Mouse (Mus musculus): ENCODE results near the gene Dnajc21.
"Not testable (repeated sequence)": the region's sequence is repeated elsewhere in the genome, so short reads cannot be mapped to it uniquely, and the experiment has no call there.

Gene Dnajc21

DNA sequence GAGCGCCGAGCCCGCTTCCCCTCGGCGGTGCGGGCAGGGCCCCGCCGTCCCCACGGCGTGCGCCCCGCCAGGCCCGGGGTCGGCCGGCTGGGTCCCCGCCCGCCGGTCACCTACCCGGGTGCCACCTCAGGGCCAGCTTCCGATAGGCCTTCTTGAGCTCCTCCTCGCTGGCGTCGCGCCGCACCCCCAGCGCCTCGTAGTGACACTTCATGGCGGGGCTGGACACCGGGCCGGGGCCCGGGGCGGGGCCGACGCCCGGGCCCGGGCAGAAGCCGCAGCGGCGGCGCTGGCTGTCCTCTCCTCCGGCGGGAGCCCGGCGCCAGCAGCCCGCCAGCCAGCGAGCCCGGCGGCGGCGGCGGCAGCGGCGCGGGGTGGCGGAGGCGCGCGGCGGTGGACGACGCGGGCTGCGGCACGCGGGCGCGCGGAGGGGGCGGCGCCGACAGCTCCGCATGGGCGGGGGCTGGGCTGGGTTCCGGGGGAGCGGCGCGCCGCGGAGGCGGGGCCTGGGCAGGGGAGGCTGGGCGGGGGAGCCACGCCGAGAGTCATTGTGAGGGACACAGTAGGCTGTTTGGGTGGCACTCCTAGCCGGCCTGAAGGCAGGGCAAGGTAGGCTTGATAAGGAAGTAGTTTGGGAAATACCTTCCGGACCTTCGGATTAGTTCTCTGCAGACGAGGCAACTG, at the start of gene Dnajc21:
Gene Dnajc21 (minus strand): TSS at position 366 of the 681 bp plus-strand sequence.
- DNase-seq (ENCODE audit: low read depth, low spot score), result peak; percentile 85

DNA sequence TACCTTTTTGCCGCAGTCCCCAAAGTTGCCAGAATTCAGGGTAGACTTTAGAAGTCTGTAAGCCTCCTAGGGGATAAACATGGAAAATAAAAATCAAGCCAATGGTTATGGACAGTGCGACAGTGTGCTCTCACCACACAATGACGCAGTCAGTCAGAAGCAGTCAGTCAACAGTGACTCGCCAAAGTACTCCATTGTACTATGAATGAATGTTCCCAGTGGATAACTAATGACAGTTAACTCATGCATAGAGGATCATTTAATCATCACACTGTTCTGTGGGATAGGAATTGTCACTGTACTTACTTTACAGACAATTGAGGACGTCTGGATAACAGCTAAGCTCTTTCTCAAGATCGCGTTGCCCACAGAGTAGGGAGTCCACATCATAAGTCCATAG, 44.9 kb upstream of the Dnajc21 start:
- no peak for DNase-seq (ENCODE audit: low read depth, low spot score)

DNA sequence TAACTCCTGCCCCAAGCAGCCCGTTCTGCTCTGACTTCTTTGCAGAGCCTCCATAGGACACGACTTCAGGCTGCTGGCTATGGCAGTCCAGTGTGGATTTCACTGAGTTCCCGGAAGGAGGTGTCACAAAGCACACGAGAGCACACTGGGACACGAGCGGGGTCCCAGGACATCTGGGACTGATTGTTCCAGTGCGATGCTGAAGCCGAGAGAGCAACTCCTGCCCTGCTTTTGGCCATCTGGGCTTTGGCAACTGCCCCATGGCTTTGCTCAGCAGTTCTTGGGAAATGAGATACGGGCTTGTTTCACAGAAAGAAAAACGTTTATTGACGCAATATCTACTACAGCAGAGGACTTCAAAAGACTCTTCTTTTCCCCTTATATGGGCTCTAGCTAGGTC, 35.8 kb upstream of the Dnajc21 start:
- no peak for DNase-seq (ENCODE audit: low read depth, low spot score)

DNA sequence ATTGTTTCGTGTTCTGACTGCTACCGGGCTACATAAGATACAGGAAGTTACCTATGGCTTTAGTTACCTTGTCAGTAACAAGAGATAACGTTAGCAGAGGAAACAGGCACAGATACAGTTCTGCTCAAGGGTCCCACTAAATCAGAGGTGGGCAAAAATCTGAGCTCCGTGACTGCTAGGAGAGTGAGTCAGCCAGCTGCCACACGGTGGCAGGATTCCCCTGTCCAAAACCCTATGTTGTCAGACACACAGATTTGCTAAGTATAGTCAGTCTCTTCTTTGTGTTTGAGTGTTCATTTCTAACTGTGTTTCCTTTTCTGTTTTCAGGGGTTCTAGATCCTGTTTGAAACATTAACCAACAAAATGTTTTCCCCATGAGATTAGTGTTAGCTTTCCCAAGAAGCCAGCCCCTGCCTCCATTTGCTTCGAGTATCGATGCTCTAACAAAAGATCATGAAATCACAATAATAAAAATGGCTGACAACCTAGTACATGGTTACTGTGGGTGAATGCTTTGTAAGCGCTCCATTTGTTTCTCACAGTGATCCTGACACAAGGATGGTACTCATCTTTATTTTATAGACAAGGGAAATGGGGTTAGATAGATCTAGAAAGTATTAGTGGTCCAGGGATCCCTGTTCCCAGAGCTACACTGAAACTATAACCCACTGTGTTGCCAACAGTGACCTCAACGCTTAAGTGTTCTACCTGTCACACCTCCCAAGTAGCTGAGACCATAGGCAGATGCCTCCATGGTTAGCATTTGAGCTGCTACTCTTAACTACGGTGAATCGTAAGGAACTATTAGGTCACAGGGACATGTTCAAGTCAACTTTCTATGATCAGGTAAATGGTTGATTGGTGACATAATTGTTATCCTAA, 30.8 kb upstream of the Dnajc21 start:
- peak; percentile 51 for DNase-seq (ENCODE audit: low read depth, low spot score)

DNA sequence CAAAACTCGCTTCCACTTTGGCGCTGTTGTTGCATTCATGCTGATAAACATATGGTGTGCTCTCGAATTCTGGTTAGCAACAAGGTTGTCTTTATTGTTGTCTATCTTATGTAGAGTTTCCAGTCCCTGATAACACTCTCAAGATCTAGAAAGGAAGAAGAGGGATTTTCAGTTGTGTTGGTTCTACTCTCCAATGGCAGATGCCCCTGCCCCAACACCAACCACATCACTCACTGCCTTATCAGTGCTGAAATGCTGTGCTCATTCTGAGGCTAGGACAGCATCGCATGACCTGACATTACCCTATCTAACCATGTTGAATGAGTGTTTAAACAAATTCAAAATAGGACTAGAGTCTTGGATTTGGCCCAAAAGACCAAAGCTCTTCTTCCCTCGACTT, 29.7 kb upstream of the Dnajc21 start:
- DNase-seq (ENCODE audit: low read depth, low spot score), result no peak

DNA sequence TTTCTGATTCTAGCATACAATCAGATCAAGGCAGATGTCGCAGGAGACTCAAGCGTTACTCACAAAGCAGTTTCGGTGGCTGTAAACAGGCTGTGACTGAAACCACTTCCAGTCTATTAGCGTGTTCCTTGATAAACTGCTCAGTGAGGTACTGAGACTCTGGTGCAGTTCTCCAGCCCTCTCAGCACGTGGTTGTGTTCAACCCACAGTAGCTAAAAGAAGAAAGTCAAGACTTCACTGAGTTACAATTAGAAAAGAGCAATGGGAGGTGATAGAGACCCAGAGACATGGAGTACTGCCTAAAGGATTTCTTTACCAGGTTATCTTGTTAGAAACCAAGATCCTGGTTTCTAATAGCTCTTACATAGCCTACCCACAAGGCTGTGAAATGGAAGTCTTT, 29.3 kb upstream of the Dnajc21 start:
- DNase-seq (ENCODE audit: low read depth, low spot score), result no peak

DNA sequence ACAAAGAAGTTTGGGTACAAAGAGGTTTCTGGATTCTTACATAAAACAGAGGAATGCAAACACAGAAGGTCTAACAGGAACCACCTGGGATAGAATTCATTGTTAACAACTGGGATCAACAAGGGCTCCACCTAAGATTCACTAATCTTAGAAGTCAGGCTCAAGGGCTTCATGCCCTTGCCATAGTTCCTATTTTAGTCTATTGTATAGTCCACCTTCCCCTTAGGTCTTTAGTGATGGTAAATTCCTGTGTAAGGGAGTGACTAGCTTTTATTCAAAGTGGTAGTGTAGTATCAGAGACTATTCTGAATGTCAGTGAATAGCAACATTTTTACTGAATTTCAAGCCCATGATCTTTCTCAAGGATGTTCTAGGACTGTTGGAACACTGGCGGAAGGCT, 26.4 kb upstream of the Dnajc21 start:
- DNase-seq (ENCODE audit: low read depth, low spot score), result not testable (repeated sequence)

DNA sequence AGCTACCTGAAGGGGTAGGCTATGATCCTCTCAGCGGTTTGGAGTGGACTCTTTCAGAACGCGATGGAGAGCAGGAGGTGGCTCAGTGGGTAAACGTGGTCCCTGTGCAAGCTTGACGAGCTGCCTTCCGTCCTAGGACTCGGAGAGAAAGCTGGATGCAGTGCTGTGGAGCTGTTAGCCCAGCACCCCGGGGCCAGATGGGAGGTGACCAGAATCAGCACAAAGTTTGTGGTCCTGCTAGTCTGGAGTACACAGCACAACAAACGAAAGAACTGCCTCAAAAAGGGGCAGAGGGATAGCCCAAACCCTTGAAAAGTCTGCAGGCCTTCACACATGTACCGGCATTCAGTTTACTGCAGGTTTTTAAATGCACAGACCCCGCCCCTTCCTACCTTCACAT, 25.6 kb upstream of the Dnajc21 start:
- no peak for DNase-seq (ENCODE audit: low read depth, low spot score)

DNA sequence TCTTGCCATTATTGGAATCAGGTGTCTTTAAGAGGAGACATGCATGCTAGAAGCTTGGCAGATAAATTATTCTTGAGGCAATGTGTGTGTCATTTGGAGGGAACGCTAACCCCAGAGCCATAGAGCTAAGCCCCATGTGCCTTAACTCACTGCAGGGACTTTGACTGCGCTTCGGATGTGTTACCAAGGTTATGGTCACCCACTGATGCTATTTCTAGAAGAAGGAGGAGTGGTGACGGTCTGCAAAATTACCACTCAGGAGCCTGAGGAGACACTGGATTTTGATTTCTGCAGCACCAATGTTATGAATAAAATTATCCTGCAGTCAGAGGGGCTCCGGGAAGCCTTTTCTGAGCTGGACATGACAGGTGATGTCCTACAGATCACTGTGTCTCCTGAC, 19.8 kb upstream of the Dnajc21 start:
- no peak for DNase-seq (ENCODE audit: low read depth, low spot score)

DNA sequence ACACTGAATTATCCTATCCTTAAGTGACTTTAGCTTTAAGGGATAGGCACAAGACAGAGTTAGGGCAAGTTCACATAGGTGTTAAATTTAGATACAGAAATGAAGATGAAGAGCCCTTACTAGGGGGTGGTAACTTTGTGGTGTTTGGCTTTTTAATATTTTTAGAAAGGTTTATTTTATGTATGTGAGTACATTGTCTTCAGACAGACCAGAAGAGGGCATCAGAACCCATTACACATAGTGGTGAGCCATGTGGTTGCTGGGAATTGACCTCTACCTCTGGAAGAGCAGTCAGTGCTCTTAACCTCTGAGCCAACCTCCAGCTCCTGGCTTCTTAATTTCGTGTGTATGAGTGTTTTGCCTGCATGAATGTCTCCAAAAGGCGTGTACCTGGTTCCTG, 16.9 kb upstream of the Dnajc21 start:
- peak; percentile 64 for DNase-seq (ENCODE audit: low read depth, low spot score)

DNA sequence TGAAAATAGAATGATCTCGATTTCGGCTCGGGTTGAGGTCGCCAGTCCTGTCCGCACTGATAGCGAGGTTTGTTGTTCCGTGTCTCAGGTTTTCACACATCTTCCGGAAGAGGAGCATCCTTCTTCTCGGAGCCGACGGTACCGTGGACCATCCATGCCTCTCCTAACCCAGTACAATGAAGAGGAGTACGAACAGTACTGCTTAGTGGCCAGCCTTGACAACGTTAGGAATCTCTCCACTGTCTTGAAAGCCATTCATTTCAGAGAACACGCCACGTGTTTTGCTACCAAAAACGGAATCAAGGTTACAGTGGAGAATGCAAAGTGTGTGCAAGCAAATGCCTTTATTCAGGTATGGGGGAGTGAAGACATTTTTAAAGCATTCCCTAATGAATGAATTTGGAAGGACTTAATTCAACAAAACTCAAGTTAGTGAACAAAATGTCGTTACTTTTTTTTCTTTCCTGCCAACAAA, 16.1 kb upstream of the Dnajc21 start:
- DNase-seq (ENCODE audit: low read depth, low spot score), result no peak

DNA sequence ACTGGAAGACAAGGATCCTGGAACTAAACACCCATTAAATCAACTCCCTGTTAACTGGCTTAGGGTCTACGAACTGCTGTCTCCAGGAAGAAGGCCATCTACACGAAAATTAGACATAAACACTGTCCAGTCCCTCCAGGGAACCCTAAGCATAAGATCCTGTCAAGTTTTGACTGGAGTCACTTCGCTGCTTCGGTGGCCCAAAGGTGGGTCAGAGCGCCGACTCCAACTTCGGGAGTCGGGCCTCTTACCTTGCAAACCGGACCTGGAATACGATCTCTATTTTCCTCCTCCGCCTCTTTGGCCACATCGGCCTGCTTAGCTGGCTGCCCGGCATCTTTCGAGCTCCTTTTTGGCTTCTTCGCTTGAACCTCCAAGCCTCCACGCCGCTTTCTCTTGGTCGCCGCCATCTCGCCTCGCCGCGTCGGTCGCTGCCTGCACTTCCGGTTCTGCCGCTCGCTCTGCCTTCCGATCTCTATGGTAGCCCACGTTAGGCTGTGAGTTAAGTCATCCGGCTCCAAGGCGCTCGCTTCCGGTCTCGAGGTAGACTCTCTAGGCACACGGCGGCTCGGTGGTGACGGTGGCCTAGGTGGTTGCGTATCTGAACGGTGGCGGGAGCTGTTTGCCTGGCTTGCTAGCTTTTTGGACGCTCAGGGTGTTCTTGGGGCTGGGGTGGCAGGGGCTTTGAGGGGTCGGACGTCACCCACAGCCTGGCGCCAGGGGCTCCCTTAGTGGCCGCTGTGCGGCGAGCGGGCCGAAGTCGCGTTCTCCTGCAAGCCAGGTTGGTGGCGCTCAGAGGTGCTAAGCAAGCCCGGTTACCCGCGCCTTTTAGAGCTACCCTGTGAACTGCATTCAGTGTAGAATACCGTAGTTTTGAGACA, 15.4 kb upstream of the Dnajc21 start, which contains the start of the genes Brix1 and Rad1:
Gene Brix1 (minus strand): TSS at position 464 of the 881 bp plus-strand sequence.
Gene Rad1 (plus strand): TSS at position 535 of the 881 bp plus-strand sequence.
- DNase-seq (ENCODE audit: low read depth, low spot score), result peak; percentile 95

DNA sequence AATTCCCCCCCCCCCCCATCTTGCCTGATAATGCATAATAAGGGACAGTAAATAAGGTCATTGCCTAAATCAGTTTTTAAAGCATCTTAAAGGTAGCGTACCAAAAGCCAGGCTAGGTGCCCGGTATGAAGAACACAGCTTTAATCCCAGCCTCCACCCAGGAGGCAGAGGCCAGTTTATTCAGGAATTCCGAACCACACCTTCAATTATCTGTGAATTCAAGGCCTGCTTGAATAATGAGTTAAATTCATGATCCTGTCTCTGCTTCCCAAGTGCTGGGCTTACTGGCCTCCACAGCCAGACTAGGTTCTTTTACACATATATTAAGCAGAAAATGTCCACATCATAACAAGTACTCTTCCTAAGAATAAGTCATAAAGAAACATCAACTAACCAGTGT, 625 bp upstream of the Dnajc21 start:
- peak; percentile 25 for DNase-seq (ENCODE audit: low read depth, low spot score)

DNA sequence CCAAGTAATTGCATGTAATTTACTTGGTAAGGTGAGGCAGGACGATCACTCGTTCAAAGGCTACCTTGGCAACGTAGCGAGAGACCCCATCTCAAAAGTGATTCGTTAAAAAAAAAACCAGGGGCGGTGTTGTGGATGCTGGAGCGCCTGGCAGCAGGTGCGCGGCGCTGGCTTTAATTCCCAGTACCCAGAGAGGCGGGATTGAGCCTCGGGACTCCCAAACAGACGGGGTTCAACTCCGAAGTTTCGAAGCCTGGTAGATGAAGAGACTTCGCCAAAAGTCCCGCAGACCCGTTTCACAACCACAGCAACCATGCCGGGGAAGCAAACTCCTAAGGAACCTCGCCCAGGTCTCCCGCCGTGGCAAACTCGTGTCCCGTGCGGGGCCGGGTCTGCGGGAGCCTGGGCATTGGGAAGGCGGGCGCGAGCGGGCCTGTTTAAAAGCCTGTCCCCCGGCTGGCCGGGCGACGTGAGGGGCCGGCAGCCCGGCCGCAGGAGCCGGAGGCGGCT, 620 bp downstream of the Dnajc21 start:
- peak; percentile 46 for DNase-seq (ENCODE audit: low read depth, low spot score)

DNA sequence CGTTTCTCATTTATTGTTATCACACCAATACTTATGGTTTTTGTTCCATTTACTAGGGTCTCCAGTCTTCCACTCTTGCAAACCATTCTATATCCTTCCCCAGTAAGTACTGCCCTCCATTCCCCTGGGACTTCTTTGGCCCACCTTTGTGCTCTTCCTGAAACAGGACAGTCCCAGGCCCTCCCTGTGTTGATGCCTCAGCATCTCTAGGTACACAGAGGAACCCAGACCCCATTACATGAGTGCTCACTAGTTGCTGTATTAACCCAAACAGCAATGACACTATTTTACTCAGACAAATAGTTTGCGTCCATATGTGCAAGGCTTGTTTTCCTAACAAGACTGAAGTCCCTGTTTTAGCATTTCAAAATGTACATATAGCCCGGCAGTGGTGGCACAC, 1.6 kb downstream of the Dnajc21 start:
- DNase-seq (ENCODE audit: low read depth, low spot score), result no peak

DNA sequence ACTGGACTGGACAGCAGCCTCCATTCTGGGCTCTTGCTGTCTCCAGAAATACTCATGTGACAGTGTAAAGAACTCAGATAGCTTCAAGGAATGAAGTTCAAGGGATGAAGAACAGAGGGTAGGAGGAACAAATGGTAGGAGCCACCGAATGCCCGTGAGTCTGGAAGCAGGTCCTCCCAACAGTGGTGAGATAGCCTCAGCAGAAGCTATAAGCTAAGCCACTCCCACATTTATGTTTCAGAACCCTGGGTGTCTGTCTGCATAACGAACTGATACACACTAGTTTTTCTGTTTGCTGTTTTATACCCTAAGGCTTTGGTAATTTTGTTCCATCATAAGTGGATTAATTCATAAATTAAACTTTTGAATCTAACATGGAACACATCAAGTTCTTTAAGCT, 5.6 kb downstream of the Dnajc21 start:
- no peak for DNase-seq (ENCODE audit: low read depth, low spot score)

DNA sequence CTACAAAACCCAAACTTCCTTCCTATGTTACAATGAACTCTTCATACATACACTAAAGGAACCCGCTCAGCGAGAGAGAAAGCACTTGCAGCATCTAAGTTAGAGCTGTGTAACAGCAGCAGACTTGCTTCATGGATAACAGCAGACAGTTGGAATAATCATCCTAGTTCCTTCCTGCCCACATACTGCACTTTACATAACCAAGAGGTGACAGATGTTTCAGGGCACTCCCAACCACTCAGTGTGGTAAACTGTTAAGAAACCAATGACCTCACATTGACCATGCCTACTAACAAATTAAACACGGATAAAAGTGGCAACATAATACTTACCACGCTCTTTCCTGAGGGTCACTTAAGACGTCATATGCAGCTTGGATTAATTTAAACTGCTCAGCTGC, 6.8 kb downstream of the Dnajc21 start:
- DNase-seq (ENCODE audit: low read depth, low spot score), result no peak

DNA sequence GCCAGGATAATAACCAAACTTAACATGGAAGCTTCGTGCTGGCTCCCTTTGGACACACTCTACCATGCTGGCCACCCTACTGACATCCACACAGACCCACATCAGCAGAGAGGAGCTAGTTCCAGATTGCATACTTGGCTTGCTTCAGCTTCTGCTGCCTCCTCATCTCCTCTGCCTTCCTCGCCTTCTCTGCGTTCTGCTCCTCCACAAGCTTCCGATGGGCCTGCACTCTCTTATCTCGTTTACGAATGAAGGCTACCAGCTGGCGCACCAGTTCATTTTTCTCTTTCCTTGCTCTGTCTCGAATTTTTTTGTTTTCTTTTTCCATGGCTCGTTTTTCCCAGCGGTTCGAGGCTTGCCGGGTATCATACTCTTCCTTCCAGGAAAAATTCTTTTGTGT, 9.3 kb downstream of the Dnajc21 start:
- DNase-seq (ENCODE audit: low read depth, low spot score), result no peak

DNA sequence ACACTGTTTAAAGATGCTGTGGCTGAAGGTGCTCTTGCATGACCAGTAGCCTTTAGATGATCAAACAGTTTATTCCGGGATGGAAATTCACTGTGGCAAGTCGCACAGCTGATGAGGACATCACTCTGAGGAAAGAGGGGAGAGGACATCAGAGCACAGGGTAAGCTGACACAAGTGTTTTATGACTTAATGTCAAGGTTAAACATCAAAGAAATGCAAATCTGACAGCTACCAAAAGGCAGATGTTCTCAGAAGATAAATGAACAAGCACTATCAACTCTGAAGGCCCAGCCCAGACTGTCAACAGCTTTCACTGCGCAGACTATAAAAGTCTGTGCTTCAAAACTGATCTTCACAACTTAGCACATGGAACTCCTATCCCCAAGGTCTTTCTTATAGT, 23.2 kb downstream of the Dnajc21 start:
- no peak for DNase-seq (ENCODE audit: low read depth, low spot score)

DNA sequence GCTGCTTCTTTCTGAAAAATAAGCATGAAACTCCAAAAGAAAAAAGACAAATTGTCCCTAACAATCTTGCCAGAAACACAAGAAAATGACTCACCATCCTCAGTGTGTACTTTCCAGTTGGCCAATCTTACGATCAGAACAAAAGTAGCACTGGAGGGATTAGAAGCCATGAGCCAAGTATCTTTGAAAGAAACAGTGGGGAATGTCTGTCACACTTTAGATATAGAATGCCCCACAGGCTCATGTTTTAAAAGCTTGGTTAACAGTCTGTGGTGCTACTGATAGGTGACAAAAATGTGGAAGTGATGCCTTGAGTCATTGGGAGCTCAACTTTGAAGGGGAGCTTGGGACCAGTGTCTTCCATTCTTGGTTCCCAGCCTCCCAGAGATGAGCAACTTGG, 28.0 kb downstream of the Dnajc21 start:
- no peak for DNase-seq (ENCODE audit: low read depth, low spot score)

DNA sequence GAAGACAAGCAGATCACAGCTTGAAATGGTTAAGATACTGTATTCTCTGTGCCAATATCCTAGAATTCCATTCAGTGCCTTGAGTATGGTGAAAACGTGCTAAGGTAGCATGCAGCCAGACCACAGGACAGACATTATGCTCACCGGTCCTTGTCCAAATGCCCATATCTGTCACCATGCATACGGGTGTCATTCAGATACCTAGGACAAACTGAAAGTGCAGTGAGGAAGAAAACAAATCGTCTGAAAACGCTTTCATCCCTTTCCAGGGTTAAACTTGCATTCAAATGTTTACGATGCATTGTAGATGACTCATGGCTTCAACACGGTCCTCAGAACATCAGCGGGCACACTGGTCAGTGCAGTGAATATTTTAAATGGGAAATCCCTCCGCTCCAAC, 28.8 kb downstream of the Dnajc21 start:
- no peak for DNase-seq (ENCODE audit: low read depth, low spot score)

DNA sequence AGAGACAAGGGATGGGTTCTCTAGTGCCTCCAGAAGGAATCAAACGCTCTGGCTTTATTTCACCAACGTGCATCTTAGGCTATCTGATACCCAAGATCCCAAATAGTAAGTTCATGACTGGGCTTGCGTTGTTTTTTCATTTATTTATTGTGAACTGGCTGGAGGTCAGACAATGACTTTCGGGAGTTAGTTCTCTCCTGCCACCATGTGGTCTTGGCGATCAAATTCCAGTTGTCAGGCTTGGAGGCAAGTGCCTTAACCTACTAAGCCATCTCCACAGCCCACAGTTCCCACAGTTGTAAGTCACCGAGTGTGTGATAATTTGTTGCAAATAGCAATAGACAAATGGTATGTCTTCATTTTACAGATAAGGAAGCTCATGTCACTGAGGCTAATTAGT, 30.4 kb downstream of the Dnajc21 start:
- DNase-seq (ENCODE audit: low read depth, low spot score), result no peak
